Mouse (Mus musculus): ENCODE data around the gene Gm17542. TPM values are rescaled to one million over a fixed set of nuclear protein-coding genes. Genes with fewer than 3 reads are reported as not detected.

The Gm17542 gene
- not detected in 2 replicates for polyA plus RNA-seq (2021; fragmentation: Nextera tagmentation)
- long read RNA-seq, experiment 1 = 0 reads
- long read RNA-seq, experiment 2 = 0 reads

GRCm38 (mm10) chr10:58718110-58718509 is at the start of gene Gm17542:
Gm17542 (minus strand) TSS chr10:58718210.

DNA sequence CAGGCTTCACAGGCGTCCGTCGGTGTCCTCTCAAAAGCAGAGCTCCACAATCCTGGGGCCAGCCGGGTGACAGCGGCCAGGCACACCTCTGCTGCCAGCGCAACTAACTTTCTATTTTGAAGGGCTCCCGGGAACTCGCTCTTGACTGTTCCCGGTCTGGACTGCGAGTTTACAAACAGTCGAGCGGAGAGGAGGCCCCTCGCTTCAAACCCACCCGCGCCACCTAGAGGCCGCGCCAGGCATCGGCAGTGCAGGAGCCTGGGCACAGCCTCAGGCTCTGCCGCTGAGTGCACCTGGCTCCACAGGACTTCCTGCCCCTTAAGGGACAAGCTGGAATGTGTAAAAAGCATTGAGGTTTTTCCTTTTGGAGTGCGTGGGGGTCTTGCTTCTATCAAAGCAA is 42.5 kb downstream of the Gm17542 start, which contains the start of gene Edar:
Gene Edar (minus strand): TSS at position 122 of the 400 bp plus-strand sequence.

Other genes starting within 250 kb of the Gm17542 start
- 1.8 and 2.1 TPM in 2 replicates for gene Ccdc138, start 220.3 kb downstream of the Gm17542 start, polyA plus RNA-seq (2021; fragmentation: Nextera tagmentation)
- 0.13 and 0.25 TPM in 2 replicates for gene Edar, start 42.6 kb downstream of the Gm17542 start, polyA plus RNA-seq (2021; fragmentation: Nextera tagmentation)
- 7.8 and 16.5 TPM in 2 replicates for gene Sh3rf3, start 95.1 kb upstream of the Gm17542 start, polyA plus RNA-seq (2021; fragmentation: Nextera tagmentation)

Data from left cerebral cortex, adult 6 months (tissue).